Mouse (Mus musculus): Measurements from ENCODE around the gene Fdxacb1. TPM values are rescaled to one million over a fixed set of nuclear protein-coding genes. Genes with fewer than 3 reads are reported as not detected.
A peak's percentile ranks its signal among the peaks of the same experiment; 100 is the strongest.

Gene Fdxacb1
- polyA plus RNA-seq, 1 experiment from 2014 or later, result 9.1 TPM

DNA sequence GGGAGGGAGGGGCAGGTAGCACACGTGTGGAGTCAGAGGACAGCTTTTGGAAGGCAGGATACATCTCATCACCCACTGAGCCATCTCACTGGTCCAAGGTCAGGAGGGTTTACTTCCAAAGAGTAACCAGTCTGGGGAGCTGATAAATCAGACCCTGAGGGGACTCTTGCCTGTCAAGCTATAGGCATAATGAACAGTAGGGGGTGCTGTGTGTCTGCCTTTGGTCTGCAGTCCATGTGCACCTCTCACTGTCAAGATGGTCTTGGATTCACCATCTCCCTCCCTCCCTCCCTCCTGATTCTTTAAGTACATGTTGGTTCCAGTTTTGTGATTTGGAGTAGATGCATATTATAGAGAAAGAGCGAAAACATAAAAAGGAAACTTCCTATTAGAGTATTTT is 32.9 kb downstream of the Fdxacb1 start:
- peak; percentile 72 for DNase-seq (ENCODE audit: low spot score)

DNA sequence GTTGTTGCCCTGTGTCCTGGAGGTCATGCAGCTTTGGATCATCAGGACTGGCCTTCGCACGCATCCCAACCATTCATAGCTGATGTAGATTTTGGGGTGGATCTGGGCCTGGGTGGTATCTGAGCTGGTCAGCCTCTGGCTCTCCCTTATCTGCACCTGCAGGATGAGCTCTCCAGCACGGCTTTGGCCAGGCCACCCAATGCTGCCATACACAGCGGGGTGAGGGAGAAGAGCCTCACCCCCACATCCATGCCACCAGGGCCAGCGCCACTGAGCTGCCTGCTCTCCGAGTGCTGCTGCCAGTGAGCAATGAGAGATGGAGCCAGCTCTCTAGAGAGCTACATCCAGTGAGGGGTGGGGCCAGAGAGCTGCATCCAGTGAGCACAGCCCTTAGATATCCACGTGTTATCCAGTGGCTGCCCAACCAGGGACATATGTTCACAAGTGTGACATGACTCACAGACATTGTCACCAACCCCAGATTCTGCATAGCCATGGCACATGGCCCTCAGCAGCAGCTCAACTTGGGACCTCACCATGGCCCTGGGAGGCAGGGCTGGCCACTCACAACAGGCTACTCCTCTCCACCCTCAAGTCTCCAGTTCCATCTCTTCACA is 35.1 kb downstream of the Fdxacb1 start:
- no peak for DNase-seq (ENCODE audit: low spot score)

DNA sequence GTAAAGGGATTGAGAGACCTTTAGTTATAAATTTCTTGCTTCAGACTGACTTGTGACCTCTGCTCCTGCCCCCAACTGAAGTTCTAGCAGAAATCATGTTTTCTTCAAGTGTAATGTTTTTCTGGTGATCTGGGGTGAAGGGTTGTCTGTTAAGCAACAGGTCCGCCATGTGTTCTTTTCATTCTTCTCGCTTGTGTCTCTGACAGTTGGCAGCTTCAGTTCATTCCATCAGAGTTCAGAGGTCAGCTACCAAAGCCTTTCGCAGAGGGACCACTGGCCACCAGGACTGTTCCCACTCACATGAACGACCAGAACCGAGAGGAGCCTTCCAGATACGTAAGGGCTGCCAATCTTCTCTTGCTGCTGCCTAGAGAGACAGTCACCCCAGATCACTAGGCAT is 40.4 kb downstream of the Fdxacb1 start:
- no peak for DNase-seq (ENCODE audit: low spot score)

DNA sequence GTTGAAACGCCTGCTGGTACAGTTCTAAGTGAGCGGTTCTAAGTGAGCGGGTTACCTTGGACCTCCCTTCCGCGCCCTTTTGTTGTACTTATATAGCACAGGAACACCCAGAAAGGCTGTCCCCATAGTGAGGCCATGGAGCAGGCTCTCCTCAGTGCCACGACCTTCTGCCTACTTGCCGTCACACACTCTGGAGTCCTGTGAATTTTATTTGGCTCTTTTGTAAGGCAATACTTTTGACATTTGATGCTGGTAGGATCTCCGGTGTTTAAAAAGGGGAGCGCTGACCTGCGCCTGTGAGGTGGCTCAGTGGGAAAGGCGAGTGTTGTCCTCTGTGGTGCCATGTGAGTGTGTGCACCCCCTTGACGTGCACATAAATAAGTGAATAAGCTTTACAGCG is 41.1 kb downstream of the Fdxacb1 start:
- DNase-seq (ENCODE audit: low spot score), result no peak

DNA sequence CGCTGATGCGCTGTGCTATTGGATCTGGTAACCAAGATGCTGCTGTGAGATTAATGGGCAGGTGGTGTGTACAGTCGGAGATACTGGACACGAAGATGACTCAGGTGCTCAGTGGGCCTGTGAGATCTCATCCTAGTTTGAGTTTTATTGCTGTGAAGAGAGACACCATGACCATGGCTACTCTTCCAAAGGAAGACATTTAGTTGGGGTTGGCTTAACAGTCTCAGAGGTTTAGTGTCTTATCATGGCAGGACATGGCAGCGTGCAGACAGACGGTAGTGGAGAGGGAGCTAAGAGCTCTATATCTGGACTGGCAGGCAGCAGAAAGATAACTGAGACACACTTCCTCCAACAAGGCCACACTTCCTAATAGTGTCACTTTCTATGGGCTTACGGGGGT is 43.2 kb downstream of the Fdxacb1 start:
- no peak for DNase-seq (ENCODE audit: low spot score)

DNA sequence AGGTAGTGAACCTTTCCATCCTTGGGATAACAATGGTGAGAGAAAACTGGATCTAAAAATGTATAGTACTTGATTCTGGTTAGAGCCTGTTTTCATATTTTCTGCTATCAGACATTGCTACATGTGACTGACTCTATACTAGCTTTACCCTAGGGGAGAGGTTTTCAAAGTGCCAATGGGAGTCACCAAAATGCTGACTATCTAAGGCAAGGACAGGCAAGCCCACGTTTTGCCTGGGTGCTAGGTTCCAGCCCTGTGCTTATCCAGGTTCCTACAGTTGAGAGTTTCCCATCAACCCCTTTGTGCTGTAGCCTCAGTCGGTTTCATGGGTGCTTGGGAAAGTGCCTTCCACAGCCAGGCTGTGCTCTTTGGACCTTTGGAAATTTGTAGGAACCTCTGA is 43.7 kb downstream of the Fdxacb1 start:
- DNase-seq (ENCODE audit: low spot score), result no peak

DNA sequence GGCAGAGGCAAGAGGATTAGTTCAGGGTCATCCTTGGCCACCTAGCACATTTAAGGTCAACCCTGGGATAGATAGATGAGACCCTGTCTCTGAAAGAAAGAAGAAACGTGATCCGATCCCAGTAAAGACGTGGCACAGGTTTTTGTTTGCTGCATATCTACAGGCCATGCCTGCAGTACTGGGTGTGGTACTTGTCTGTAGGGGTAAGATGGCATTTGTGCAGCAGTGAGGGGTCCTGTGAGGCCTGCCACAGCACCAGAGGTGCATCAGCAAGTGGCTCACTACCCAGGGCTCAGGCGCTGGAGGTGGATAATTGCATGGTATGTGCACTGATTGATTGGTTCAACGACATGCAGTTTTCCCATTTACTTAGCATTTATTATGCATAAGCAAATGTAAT is 45.8 kb downstream of the Fdxacb1 start:
- no peak for DNase-seq (ENCODE audit: low spot score)

DNA sequence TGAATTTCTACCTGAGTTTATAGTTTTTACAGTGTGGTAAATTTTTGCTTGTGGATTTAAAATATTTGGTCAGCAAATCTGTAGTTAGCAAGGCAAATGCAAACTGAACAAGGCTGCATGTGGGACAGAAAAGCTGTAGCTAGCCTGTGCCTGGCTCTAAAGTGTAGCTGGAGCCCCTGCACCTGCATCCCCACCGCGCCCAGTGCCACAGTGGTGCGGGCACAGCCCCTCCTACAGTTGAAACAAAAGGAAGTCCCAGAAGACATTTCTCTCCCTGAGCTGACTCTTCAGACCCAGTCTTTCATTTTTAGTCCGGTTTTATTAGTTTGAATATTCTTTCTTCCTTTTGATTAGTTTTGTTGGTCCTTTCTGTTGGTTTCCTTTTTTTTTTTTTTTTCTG is 47.6 kb downstream of the Fdxacb1 start:
- peak; percentile 64 for DNase-seq (ENCODE audit: low spot score)

DNA sequence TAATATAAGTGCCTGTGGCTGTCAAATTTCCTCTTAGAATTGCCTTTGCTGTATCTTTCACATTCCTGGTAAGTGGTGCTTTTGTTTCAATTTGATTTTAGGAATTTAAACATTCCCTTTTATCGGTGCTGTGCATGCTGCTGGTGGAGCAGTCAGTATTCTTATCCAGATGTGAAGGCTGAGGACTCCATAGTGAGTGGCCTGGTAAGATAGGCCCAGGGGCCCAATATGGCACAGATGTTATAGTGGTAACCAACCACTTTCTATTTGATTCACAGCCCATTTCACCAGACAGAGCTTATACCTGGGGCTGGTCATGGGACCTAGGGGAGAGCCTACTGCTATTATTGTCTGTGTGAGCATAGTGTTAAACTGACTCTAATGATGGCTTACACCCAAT is 48.5 kb downstream of the Fdxacb1 start:
- no peak for DNase-seq (ENCODE audit: low spot score)

DNA sequence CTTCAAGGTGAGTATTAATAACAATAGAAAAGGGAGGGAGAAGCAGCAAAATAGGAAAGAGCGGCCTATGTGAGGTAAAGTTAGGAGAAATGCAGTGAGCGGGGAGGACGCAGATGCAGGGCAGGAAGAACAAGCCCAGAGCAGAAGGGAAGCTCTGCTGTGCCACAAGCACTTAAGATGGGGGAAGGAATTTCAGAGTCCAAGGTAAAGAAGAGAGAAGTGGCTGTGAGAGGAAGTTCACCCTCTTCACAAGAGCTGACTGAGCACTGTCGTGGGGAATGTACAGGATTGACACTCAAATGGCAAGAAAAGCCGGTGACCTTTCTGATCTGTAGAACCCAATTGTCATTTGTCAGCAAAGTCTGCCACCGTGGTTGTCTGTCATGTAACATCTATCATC is 50.0 kb downstream of the Fdxacb1 start:
- DNase-seq (ENCODE audit: low spot score), result no peak

DNA sequence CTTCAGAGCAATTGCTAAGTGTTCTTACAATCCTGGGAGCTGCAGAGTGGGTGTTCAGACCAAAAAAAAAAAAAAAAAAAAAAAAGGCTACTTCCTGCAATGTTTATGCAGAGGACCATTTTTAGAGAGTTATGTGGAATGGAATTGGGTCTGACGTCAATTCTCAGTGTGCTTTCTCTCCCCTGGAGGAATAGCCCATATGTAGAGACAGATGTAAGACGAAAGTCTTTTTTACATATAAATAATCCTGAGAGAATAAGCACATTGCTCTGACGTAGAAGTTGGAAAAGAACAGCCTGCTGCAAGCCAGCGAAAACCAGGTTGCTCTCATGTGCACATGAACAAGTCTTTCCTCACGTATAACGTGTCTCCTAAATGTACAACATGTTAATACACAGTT is 51.7 kb downstream of the Fdxacb1 start:
- DNase-seq (ENCODE audit: low spot score), result no peak

DNA sequence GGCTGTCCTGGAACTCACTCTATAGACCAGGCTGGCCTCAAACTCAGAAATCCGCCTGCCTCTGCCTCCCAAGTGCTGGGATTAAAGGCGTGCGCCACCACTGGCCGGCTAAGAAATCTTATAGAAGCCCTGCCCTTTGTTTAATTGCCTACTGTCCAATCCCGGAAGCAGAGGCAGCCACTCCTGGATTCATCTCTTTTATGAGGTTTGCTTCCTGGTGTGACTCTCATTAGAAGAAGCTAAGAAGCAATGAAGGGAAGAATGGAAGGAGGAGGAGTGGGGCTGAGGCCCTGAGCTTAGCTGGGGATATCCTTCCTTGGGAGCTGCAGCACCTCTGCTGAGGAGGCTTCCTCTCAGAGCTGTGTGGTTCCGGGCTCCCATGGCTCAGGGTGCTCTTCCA is 53.6 kb downstream of the Fdxacb1 start:
- no peak for DNase-seq (ENCODE audit: low spot score)

DNA sequence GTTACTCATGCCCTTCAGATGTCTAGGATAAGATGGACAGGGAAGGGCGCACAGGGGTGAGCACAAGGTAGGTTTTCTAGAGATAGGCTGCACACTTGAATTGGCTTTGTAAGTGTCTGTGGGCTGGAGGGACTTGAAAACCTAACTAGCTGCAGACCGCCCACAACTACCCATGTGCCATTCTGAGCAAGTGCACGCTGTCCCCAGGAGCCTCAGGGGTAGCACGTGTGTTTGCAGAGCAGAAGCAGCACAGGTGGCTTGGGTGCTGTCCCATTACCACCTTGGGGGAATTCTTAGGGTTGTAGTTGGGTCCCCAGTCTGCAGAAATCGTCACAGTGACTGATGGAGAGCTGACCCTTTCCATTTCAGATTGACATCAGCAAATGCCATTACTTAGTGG is 54.2 kb downstream of the Fdxacb1 start:
- no peak for DNase-seq (ENCODE audit: low spot score)

Other genes with a start within 250 kb of the Fdxacb1 start
- gene Pts, start 239.5 kb upstream of the Fdxacb1 start, polyA plus RNA-seq (2015; fragmentation: Nextera tagmentation; extraction: Ambion mirVana), result 141 and 158 TPM in 2 replicates
- 25.7 and 28.5 TPM in 2 replicates for gene Il18, start 213.4 kb upstream of the Fdxacb1 start, polyA plus RNA-seq (2015; fragmentation: Nextera tagmentation; extraction: Ambion mirVana)
- gene Bco2, start 213.1 kb upstream of the Fdxacb1 start, polyA plus RNA-seq (2015; fragmentation: Nextera tagmentation; extraction: Ambion mirVana), result 0.39 and 0.45 TPM in 2 replicates
- gene Tex12, start 206.9 kb upstream of the Fdxacb1 start, polyA plus RNA-seq (2015; fragmentation: Nextera tagmentation; extraction: Ambion mirVana), result not detected in 2 replicates
- 303 and 309 TPM in 2 replicates for gene Sdhd, start 164.4 kb upstream of the Fdxacb1 start, polyA plus RNA-seq (2015; fragmentation: Nextera tagmentation; extraction: Ambion mirVana)
- gene Timm8b, start 164.3 kb upstream of the Fdxacb1 start, polyA plus RNA-seq (2015; fragmentation: Nextera tagmentation; extraction: Ambion mirVana), result 282 and 312 TPM in 2 replicates
- gene Pih1d2, start 150.9 kb upstream of the Fdxacb1 start, polyA plus RNA-seq (2015; fragmentation: Nextera tagmentation; extraction: Ambion mirVana), result 2.5 and 3.2 TPM in 2 replicates
- 26.4 and 30.9 TPM in 2 replicates for gene Nkapd1, start 150.8 kb upstream of the Fdxacb1 start, polyA plus RNA-seq (2015; fragmentation: Nextera tagmentation; extraction: Ambion mirVana)
- gene Dlat, start 108.5 kb upstream of the Fdxacb1 start, polyA plus RNA-seq (2015; fragmentation: Nextera tagmentation; extraction: Ambion mirVana), result 37.4 and 42.7 TPM in 2 replicates
- gene Dixdc1, start 28.7 kb upstream of the Fdxacb1 start, polyA plus RNA-seq (2015; fragmentation: Nextera tagmentation; extraction: Ambion mirVana), result 0.91 and 1.0 TPM in 2 replicates
- 6.2 and 6.3 TPM in 2 replicates for gene 2310030G06Rik, start 21.7 kb upstream of the Fdxacb1 start, polyA plus RNA-seq (2015; fragmentation: Nextera tagmentation; extraction: Ambion mirVana)
- gene Cryab, start 16.9 kb upstream of the Fdxacb1 start, polyA plus RNA-seq (2015; fragmentation: Nextera tagmentation; extraction: Ambion mirVana), result 17.2 and 17.5 TPM in 2 replicates
- gene Hspb2, start 15.9 kb upstream of the Fdxacb1 start, polyA plus RNA-seq (2015; fragmentation: Nextera tagmentation; extraction: Ambion mirVana), result 2.0 and 2.7 TPM in 2 replicates
- gene Alg9, start 6.8 kb downstream of the Fdxacb1 start, polyA plus RNA-seq (2015; fragmentation: Nextera tagmentation; extraction: Ambion mirVana), result 17.2 and 19.1 TPM in 2 replicates
- 33.2 and 39.6 TPM in 2 replicates for gene 1110032A03Rik, start 7.3 kb downstream of the Fdxacb1 start, polyA plus RNA-seq (2015; fragmentation: Nextera tagmentation; extraction: Ambion mirVana)
- gene Ppp2r1b, start 77.1 kb downstream of the Fdxacb1 start, polyA plus RNA-seq (2015; fragmentation: Nextera tagmentation; extraction: Ambion mirVana), result 47.0 and 48.7 TPM in 2 replicates
- 12.1 and 12.4 TPM in 2 replicates for gene Sik2, start 240.8 kb downstream of the Fdxacb1 start, polyA plus RNA-seq (2015; fragmentation: Nextera tagmentation; extraction: Ambion mirVana)